Mouse (Mus musculus) heart, embryonic 10.5 days (tissue): ENCODE data around the gene Phb2. TPM values are rescaled to one million over a fixed set of nuclear protein-coding genes. Genes with fewer than 3 reads are reported as not detected.

Experiments used
- DNase-seq: peaks from one replicate; pipeline ENCODE4 v3.0.0-alpha.2; 2017; ENCODE audit warnings: low spot score
- H3K27ac ChIP-seq: fragments of 300-500 bp; sonication (generic); 2 replicates; pipeline ENCODE4 v1.5.1; 2016; ENCODE audit warnings: mild to moderate bottlenecking
- H3K27me3 ChIP-seq: fragments of 300-500 bp; sonication (generic); 2 replicates; pipeline ENCODE4 v1.6.1; 2016; ENCODE audit warnings: mild to moderate bottlenecking; ENCODE audit not compliant: poor library complexity, insufficient read depth, severe bottlenecking
- H3K36me3 ChIP-seq: fragments of 300-500 bp; sonication (generic); 2 replicates; pipeline ENCODE4 v1.6.1; 2016; ENCODE audit warnings: mild to moderate bottlenecking, moderate library complexity
- H3K4me1 ChIP-seq: fragments of 300-500 bp; sonication (generic); 2 replicates; pipeline ENCODE4 v1.6.1; 2016; ENCODE audit warnings: mild to moderate bottlenecking
- H3K4me3 ChIP-seq: fragments of 300-500 bp; sonication (generic); 2 replicates; pipeline ENCODE4 v1.5.1; 2016; ENCODE audit warnings: mild to moderate bottlenecking, moderate library complexity
- H3K9me3 ChIP-seq: fragments of 300-500 bp; sonication (generic); 2 replicates; pipeline ENCODE4 v1.6.1; 2016; ENCODE audit warnings: mild to moderate bottlenecking, moderate library complexity
- WGBS: fragments of 180-500 bp; shearing (Covaris S2); methylation state at CpG from one replicate; pipeline ENCODE4 v1.1.7; 2016; 5-methylcytosine and 5-hydroxymethylcytosine counted together
- polyA plus RNA-seq: library from polyadenylated mRNA; unstranded; fragments of >200 nt; fragmentation: Nextera tagmentation; extraction: Ambion mirVana; gene quantifications from 2 replicates; pipeline ENCODE4 v1.2.1, GENCODE M21; 2016

Gene Phb2
- polyA plus RNA-seq, 1 experiment from 2014 or later, result 483 TPM

- Histone ChIP-seq H3K4me3 (peak overlapping the region; percentile 75), H3K9me3 (no peaks in the 10 kb centered on the region), H3K36me3 (peaks cover 52% of the 10 kb centered on the region), H3K4me1 (peaks cover 29% of the 10 kb centered on the region), H3K27ac (peak overlapping the region; percentile 95), H3K27me3 (no peaks in the 10 kb centered on the region)
- DNase-seq, result peak; percentile 96
- under 1% methylated on average over 84 of the region's 85 CpGs for WGBS
Measured at GRCm38 (mm10) chr6:124745490-124746295, 33.6 kb downstream of the Phb2 start.

- Histone ChIP-seq H3K27ac (peak overlapping the region; percentile 95), H3K9me3 (no peaks in the 10 kb centered on the region), H3K4me3 (peak overlapping the region; percentile 75), H3K27me3 (no peaks in the 10 kb centered on the region), H3K36me3 (peaks cover 52% of the 10 kb centered on the region), H3K4me1 (peaks cover 29% of the 10 kb centered on the region)
- DNase-seq, result no peak
- WGBS, result 21% methylated on average over 8 of the region's 8 CpGs
Measured at GRCm38 (mm10) chr6:124746296-124746605, 34.1 kb downstream of the Phb2 start.

DNA sequence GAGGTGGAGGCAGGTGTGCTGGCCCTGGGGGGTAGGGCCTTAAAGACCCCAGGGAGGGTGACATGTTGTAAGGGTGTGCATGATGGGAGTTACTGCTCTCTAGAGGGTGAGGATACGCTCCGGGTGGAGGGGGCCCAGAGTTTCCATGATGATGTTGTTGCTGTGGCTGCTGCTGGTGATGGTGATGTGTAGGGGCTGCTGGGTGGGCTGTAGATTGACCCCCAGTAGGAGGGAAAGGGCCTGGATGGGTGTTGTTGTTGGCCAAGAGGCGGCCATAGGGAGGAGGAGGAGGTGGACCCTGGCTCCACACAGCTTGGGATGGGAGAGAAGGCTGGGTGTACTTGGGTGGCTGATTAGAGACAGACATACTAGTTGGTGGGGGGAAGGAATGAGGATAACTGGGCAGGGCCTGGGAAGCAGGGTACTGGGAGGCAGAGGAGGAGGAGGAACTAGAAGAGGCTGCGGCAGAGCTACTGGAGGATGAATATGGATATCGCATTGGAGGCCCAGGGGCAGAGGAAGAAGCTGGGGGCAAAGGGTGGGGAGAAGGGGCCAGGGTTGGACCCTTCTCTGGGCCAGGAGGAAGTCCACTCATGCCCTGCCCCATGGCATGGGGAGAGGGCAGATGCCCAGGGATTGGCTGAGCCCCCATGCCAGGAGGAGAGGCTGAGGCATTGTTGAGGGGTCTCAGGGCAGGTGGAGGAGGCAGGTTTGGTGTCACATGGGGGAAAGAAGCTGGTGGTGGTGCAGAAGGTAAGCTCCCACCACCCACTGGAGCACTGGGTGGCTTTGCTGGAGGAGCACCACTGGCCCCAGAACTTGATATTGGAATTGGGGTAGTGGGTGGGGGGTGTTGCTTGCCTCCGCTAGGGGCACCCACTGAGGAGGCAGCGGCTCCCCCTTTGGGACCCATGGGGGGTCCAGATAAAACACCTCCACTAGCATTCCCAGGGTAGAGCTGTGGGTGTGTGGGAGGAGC, 34.8 kb downstream of the Phb2 start:
- peak overlapping the region; percentile 5; the same call in 1 of the 2 replicates for H3K27ac ChIP-seq
- 89% methylated on average over 7 of the region's 7 CpGs for WGBS
- H3K4me3 ChIP-seq, result peak overlapping the region; percentile 75; the same call in 1 of the 2 replicates
- H3K4me1 ChIP-seq, result peaks cover 24% of the 10 kb centered on the region
- no peak for DNase-seq
- H3K27me3 ChIP-seq, result no peaks in the 10 kb centered on the region
- no peaks in the 10 kb centered on the region for H3K9me3 ChIP-seq
- peaks cover 52% of the 10 kb centered on the region for H3K36me3 ChIP-seq

- 83% methylated on average over 8 of the region's 8 CpGs for WGBS
- H3K36me3 ChIP-seq, result peaks cover 30% of the 10 kb centered on the region
Measured at GRCm38 (mm10) chr6:124750405-124750804, 38.3 kb downstream of the Phb2 start.

GRCm38 (mm10) chr6:124753861-124754260, 41.7 kb downstream of the Phb2 start:
- DNase-seq, result no peak
- Histone ChIP-seq H3K36me3 (peaks cover 10% of the 10 kb centered on the region), H3K4me3 (no peak overlapping the region), H3K9me3 (no peaks in the 10 kb centered on the region), H3K27ac (no peak overlapping the region), H3K4me1 (peaks cover 43% of the 10 kb centered on the region), H3K27me3 (no peaks in the 10 kb centered on the region)
- 85% methylated on average over 2 of the region's 2 CpGs for WGBS

More at GRCm38 (mm10) chr6:124750405-124750804, 38.3 kb downstream of the Phb2 start:
- no peak overlapping the region for H3K27ac ChIP-seq
- no peaks in the 10 kb centered on the region for H3K9me3 ChIP-seq
- peaks cover 31% of the 10 kb centered on the region for H3K4me1 ChIP-seq
- DNase-seq, result no peak
- no peaks in the 10 kb centered on the region for H3K27me3 ChIP-seq
- H3K4me3 ChIP-seq, result no peak overlapping the region

- Histone ChIP-seq H3K4me3 (peak overlapping the region; percentile 92), H3K9me3 (no peaks in the 10 kb centered on the region), H3K27ac (peak overlapping the region; percentile 98), H3K36me3 (no peaks in the 10 kb centered on the region), H3K27me3 (no peaks in the 10 kb centered on the region), H3K4me1 (peaks cover 50% of the 10 kb centered on the region)
- 6% methylated on average over 3 of the region's 3 CpGs for WGBS
- no peak for DNase-seq
Measured at GRCm38 (mm10) chr6:124755306-124755705, 43.2 kb downstream of the Phb2 start.

GRCm38 (mm10) chr6:124755831-124756595, 43.9 kb downstream of the Phb2 start, which contains the start of the genes Gm45234 and Atn1:
Gm45234 (minus strand) TSS chr6:124756021.
Atn1 (minus strand) TSS chr6:124756524.
- 1% methylated on average over 93 of the region's 100 CpGs for WGBS
- no peaks in the 10 kb centered on the region for H3K36me3 ChIP-seq
- no peaks in the 10 kb centered on the region for H3K9me3 ChIP-seq
- H3K4me1 ChIP-seq, result peaks cover 50% of the 10 kb centered on the region
- peak within 1 kb of the TSS; percentile 92 for H3K4me3 ChIP-seq
- DNase-seq, result peak; percentile 83
- peak within 1 kb of the TSS; percentile 98 for H3K27ac ChIP-seq
- 0 out of 2 replicates have a peak, but pooled peaks cover 2% of the 10 kb centered on the region for H3K27me3 ChIP-seq

GRCm38 (mm10) chr6:124756652-124757350, 44.7 kb downstream of the Phb2 start:
- H3K9me3 ChIP-seq, result no peaks in the 10 kb centered on the region
- DNase-seq, result peak; percentile 91
- H3K4me3 ChIP-seq, result peak overlapping the region; percentile 92
- H3K4me1 ChIP-seq, result peaks cover 50% of the 10 kb centered on the region
- under 1% methylated on average over 51 of the region's 54 CpGs for WGBS
- peaks cover 7% of the 10 kb centered on the region; the same call in 1 of the 2 replicates for H3K27me3 ChIP-seq
- H3K27ac ChIP-seq, result peak overlapping the region; percentile 98
- H3K36me3 ChIP-seq, result no peaks in the 10 kb centered on the region

GRCm38 (mm10) chr6:124757351-124757880, 45.3 kb downstream of the Phb2 start:
- Histone ChIP-seq H3K36me3 (no peaks in the 10 kb centered on the region), H3K4me1 (peaks cover 50% of the 10 kb centered on the region), H3K9me3 (no peaks in the 10 kb centered on the region), H3K27ac (peak overlapping the region; percentile 98), H3K27me3 (peaks cover 11% of the 10 kb centered on the region; the same call in 1 of the 2 replicates), H3K4me3 (peak overlapping the region; percentile 92)
- DNase-seq, result no peak
- 10% methylated on average over 5 of the region's 5 CpGs for WGBS

- H3K36me3 ChIP-seq, result no peaks in the 10 kb centered on the region
- 44% methylated on average over 5 of the region's 5 CpGs for WGBS
- H3K4me1 ChIP-seq, result peaks cover 50% of the 10 kb centered on the region
- H3K27ac ChIP-seq, result peak overlapping the region; percentile 98
- peaks cover 19% of the 10 kb centered on the region for H3K27me3 ChIP-seq
- no peak for DNase-seq
- peak overlapping the region; percentile 92 for H3K4me3 ChIP-seq
- no peaks in the 10 kb centered on the region for H3K9me3 ChIP-seq
Measured at GRCm38 (mm10) chr6:124757909-124758848, 46.0 kb downstream of the Phb2 start.

GRCm38 (mm10) chr6:124758849-124759232, 46.7 kb downstream of the Phb2 start:
- Histone ChIP-seq H3K27ac (peak overlapping the region; percentile 98), H3K9me3 (no peaks in the 10 kb centered on the region), H3K36me3 (no peaks in the 10 kb centered on the region), H3K27me3 (peaks cover 25% of the 10 kb centered on the region), H3K4me1 (peaks cover 49% of the 10 kb centered on the region), H3K4me3 (peak overlapping the region; percentile 28)
- DNase-seq, result no peak
- WGBS, result 50% methylated on average over 2 of the region's 2 CpGs
